Mouse (Mus musculus): ENCODE measurements around the gene Chd4.
"Not testable (repeated sequence)": the region's sequence is repeated elsewhere in the genome, so short reads cannot be mapped to it uniquely, and the experiment has no call there.

The Chd4 gene

GRCm38 (mm10) chr6:125160558-125160853, 64.7 kb downstream of the Chd4 start:
- no peak for DNase-seq (ENCODE audit: low spot score in 2 of 2)

GRCm38 (mm10) chr6:125160854-125161760, 65.3 kb downstream of the Chd4 start:
- no peak for DNase-seq (ENCODE audit: low spot score in 2 of 2)

- peak; percentile 70 to 87 for DNase-seq (ENCODE audit: low spot score in 2 of 2)
These were observed 66.2 kb downstream of the Chd4 start for GRCm38 (mm10) chr6:125161971-125162370.

GRCm38 (mm10) chr6:125162615-125163305, 67.0 kb downstream of the Chd4 start:
- not testable (repeated sequence) for DNase-seq (ENCODE audit: low spot score in 2 of 2)

- DNase-seq (ENCODE audit: low spot score in 2 of 2): no peak
These were observed 68.2 kb downstream of the Chd4 start for GRCm38 (mm10) chr6:125163801-125164657.

- DNase-seq (ENCODE audit: low spot score in 2 of 2): peak; percentile 55 to 78
These were observed 69.0 kb downstream of the Chd4 start for GRCm38 (mm10) chr6:125164672-125165327.

- DNase-seq (ENCODE audit: low spot score in 2 of 2): peak; percentile 92 to 93
These were observed 69.6 kb downstream of the Chd4 start for GRCm38 (mm10) chr6:125165328-125165891.

GRCm38 (mm10) chr6:125166051-125166751, 70.4 kb downstream of the Chd4 start, which contains the start of gene Gapdh:
Gene Gapdh (minus strand): TSS chr6:125166467.
- DNase-seq (ENCODE audit: low spot score in 2 of 2): peak; percentile 53 to 72

- DNase-seq (ENCODE audit: low spot score in 2 of 2): no peak
These were observed 71.3 kb downstream of the Chd4 start for GRCm38 (mm10) chr6:125166861-125167650.

- DNase-seq (ENCODE audit: low spot score in 2 of 2): no peak
These were observed 72.3 kb downstream of the Chd4 start for GRCm38 (mm10) chr6:125168086-125168485.

- DNase-seq (ENCODE audit: low spot score in 2 of 2): no peak
These were observed 74.4 kb downstream of the Chd4 start for GRCm38 (mm10) chr6:125170194-125170593.

GRCm38 (mm10) chr6:125172474-125172873, 76.7 kb downstream of the Chd4 start:
- no peak for DNase-seq (ENCODE audit: low spot score in 2 of 2)

- no peak for DNase-seq (ENCODE audit: low spot score in 2 of 2)
These were observed 77.5 kb downstream of the Chd4 start for GRCm38 (mm10) chr6:125173256-125173655.

GRCm38 (mm10) chr6:125175469-125175868, 79.7 kb downstream of the Chd4 start:
- DNase-seq (ENCODE audit: low spot score in 2 of 2): no peak

- no peak for DNase-seq (ENCODE audit: low spot score in 2 of 2)
These were observed 83.8 kb downstream of the Chd4 start for GRCm38 (mm10) chr6:125179601-125180000.

Data from spleen, postnatal 4 days (tissue).